15 mouse cellular contexts compared by ENCODE assay signal in the genomic region with DNA sequence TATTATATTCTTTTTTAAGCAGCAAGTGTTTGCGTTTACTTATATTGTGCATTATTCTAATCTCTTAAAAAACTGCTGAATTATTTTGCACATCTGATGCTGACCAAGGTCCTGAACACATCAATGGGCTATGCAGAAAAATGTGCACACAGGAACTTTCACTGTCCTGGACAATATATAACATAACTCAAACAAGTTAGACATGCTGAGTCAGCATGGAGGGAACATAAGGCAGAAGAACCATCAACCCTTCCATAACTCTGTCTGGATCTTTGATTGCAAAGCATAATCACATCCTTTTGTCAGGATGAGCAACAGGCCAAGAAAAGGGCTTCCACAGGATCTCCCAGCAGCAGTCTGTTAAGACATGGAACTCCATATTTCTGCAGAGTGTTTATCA.
"Had no signal": no experiment of that assay in that cellular context is flagged by ENCODE, and none has a peak within 500 bp of the region (broad histone marks: within the 10 kb centered on the region; RNA-seq: fewer than 3 reads in every experiment).

No protein-coding gene starts in this region.

- H3K27me3 ChIP-seq: lung, embryonic 15.5 days; midbrain, embryonic 13.5 days; midbrain, embryonic 15.5 days; neural tube, embryonic 12.5 days had no signal

- H3K27ac ChIP-seq: liver, embryonic 14.5 days; lung, embryonic 15.5 days; midbrain, embryonic 13.5 days; midbrain, embryonic 15.5 days; neural tube, embryonic 12.5 days had no signal

- ATAC-seq: lung, postnatal 0 days; midbrain, embryonic 13.5 days; midbrain, embryonic 15.5 days had no signal

- H3K9ac ChIP-seq: liver, embryonic 14.5 days; lung, embryonic 15.5 days; midbrain, embryonic 13.5 days; midbrain, embryonic 15.5 days; neural tube, embryonic 12.5 days had no signal

- H3K4me1 ChIP-seq: lung, embryonic 15.5 days; midbrain, embryonic 13.5 days; midbrain, embryonic 15.5 days; neural tube, embryonic 12.5 days had no signal

- H3K4me2 ChIP-seq: lung, embryonic 15.5 days; midbrain, embryonic 11.5 days; midbrain, embryonic 13.5 days; midbrain, embryonic 15.5 days; neural tube, embryonic 12.5 days had no signal

- H3K4me3 ChIP-seq: lung, embryonic 15.5 days; midbrain, embryonic 13.5 days; midbrain, embryonic 15.5 days; neural tube, embryonic 12.5 days had no signal

- H3K36me3 ChIP-seq: lung, embryonic 15.5 days; midbrain, embryonic 13.5 days; midbrain, embryonic 15.5 days; neural tube, embryonic 12.5 days had no signal

- DNase-seq: lung, adult 18-20 months; lung, postnatal 4 days; right cerebral cortex, postnatal 25 days; right cerebral cortex, postnatal 4 days; spleen, adult 18-20 months; thymus, adult 18-20 months; thymus, postnatal 14 days; thymus, postnatal 36 days had no signal

- H3K9me3 ChIP-seq: lung, embryonic 15.5 days; midbrain, embryonic 13.5 days; midbrain, embryonic 15.5 days; neural tube, embryonic 12.5 days had no signal
